Mouse (Mus musculus): ENCODE measurements at regions not wholly inside any gene's neighbourhood (a gene's known extent, or its start where the extent isn't known, plus 50 kb on each side); places are given as distances from the start of the nearest gene placed in this dataset.

- no peak for DNase-seq
Measured at GRCm38 (mm10) chr8:115476071-115476470, 231.5 kb downstream of the Maf start.

DNA sequence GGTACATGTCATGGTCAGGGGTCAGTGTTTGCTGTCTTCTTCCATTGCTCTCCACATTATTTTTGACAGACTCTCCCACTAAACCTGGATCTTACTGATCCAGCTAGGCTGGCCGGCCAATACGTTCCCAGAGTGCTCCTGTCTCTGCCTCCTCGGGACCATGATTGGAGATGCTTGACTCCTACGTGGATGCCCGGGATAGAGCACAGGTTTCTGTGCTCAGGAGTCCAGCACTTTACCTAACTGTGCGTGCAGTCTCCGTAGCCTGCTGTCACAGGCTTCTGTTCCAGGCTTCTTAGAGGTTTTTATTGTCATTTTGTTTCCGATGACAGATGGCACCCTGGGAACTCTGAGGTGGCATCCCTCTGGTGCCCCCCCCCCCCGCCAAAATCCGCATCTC lies 232.4 kb downstream of the Maf start:
- no peak for DNase-seq

DNA sequence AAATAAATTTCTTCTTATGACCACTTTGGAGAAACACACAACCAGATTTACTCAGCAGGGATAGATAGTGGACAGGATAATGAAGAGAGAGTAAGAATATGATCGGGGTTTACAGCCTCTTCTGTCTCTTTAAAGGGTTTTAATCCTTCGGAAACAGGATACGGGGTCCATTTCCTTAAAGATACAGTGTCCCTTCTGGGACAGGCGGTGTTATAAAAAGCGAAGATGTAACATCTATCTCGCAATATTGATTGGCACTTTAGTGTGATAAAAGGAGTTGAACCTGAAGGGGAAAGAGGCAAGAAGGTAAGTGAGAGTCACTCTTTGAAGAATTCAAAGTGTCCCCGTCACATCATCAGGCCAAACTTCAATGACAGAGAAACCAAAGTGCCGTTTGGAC lies 233.6 kb downstream of the Maf start:
- no peak for DNase-seq

DNA sequence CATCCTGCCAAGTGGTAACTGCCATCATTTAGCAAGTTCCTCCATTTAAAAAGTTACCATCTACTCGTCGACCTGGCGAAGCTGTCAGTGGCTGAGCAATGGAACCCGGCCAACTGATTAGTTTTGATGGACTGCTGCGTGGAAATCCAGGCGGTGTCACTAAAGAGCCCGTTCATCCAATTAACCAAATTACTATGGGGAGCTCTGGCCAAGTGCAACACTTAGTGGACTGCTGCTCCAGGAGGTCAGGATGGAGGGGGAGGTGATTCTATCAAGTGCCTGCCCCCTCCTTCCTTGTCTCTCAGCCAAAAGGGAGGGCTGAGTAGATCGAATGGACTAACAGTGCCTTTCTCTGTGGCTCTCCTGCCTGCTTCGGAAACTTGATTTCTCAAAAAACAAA lies 241.0 kb downstream of the Maf start:
- peak; percentile 48 for DNase-seq

DNA sequence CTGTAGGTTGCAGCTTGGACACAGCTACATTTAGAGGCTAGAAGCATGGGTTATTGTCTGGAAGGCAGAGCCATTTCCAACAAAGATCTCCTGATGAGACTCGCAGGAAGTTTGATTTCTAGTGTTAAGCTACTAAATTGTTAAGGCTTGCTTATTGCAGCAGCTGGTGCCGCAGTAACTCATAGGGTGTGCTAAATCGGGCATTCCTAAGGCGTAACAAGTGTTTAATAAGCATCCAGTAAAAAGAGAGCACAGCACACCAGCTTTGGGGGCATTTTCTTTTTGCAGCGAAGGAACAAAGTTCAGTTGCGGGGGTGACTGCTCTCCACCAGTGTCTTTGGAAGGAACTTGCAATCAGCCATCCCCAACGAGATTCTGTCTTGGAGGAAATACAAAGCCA lies 241.5 kb downstream of the Maf start:
- DNase-seq: no peak

- DNase-seq: peak; percentile 12
Measured at GRCm38 (mm10) chr8:115462657-115463056, 244.9 kb downstream of the Maf start.

DNA sequence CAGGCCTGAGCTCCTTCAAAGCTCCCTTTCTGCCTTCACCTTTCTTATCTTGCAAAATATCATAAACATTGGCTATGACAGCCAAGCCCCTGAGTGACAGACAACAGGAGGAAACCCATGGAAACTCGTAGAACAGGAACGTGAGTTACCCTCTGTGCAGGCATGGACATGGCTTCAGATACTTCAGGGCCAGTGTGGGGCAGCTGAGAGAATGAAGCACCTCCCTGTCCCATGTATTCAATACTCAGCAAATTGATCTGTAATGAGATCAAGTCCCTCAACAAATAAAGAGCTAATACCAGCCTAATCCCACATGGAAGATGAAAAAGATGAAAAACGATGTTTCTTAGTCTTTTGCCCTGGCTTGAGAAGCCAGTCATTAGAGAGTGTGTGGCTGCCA lies 249.5 kb downstream of the Maf start:
- no peak for DNase-seq

DNA sequence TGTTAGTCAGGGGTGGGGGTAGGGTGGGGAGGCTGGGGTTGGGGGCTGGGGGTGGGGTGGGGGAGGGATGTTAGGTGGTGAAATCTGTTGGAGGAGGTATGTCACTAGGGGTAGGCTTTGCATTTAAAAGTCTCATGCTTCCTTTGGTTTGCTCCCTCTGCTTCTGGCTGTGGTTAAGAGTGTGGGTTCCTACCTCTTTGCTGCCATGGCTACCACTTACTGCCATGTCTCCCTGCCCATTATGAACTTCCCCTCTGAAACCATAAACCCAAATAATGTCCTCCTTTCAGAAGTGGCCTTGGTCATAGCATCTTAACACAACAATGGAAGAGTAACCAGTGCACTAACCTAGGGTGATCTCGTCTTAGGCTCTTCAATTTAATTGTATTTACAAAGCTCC lies 256.8 kb downstream of the Maf start:
- DNase-seq: no peak

DNA sequence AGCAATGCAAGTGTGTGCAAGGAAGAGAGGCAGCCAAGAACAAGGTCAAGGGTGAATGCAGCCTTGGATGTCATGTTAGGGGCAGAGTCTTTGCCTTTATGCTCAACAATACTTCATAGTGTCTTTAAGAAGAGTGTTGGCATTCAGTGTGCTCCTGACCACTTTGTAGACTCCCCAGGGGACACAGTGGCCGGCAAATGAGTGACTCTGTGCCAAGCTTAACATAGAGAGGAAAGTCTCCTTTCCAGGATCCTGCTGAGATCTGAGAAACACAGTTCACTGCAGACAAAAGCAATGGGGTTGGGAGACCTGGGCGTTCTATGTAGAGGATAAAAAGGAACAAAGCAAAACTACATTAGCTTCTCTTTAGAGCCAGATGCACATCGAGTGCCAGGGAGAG lies 259.2 kb downstream of the Maf start:
- DNase-seq: no peak

GRCm38 (mm10) chr8:115444519-115444918 lies 263.1 kb downstream of the Maf start:
- no peak for DNase-seq

DNA sequence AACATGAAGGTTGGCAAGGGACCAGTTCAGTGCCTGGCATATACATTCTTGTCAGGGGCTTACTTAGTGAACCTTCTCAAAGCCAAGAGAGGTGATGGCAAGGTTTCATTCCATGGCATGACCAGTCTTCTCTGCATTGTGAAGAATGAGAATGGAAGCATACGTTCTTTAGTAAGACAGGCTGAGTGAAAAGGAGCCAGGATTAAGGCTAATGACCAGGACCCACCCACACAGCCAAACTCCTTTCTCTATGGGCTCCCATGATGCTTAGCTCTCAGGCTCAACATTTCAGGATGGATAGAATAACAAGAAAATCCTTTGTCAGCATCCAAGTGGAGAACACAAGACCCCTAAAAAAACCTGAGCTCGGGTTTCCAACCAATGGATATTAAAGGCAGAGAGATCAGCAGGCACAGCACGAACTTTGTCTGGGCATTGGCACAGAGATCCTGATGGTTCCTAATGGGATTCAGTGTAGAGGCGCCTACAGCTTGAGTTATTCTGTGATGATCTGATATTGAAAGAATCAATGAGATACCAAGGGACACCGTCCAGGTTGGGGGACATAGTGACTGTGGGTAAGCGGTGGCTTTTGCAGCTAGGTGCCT lies 265.5 kb downstream of the Maf start:
- no peak for DNase-seq

- no peak for DNase-seq
Measured at GRCm38 (mm10) chr8:115441323-115441722, 266.3 kb downstream of the Maf start.

DNA sequence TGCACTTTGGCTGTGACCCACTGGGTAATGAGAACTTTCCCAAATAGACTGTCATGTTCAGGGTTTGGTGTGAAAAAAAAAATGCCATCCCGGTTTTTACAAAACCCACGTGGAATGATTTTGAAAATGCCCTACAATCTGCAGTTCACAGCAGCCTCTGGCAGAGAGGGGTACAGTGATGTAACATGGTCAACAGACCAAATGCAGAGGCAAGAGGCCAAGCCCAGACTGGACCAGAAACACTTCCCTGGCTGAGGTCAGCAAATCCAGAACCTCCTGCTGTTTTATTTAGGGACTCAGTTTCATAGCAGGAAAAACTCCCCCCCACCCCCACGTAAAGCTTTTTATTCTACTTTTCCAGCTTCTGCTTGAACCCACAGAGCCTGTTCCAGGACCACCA lies 267.4 kb downstream of the Maf start:
- DNase-seq: no peak

DNA sequence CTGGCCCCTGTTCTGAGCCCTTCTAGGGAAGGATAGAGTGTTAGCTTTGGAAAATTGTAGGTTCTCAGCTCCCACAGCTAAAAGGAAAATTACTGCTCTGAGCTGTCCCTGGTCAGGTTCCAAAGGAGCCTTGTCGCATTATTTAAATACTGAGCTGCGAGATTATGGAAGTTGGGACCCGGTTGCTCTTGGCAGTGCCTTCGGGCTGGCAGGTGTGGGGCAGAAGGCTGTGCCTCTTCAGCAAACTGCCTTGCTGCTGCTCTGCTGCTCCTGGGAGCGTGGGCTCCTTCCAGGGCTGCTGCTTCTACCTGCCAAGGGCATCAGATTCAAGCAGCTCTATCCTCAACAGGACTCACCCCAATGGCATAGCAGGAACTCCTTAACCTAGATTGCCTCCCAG lies 268.1 kb downstream of the Maf start:
- DNase-seq: no peak

DNA sequence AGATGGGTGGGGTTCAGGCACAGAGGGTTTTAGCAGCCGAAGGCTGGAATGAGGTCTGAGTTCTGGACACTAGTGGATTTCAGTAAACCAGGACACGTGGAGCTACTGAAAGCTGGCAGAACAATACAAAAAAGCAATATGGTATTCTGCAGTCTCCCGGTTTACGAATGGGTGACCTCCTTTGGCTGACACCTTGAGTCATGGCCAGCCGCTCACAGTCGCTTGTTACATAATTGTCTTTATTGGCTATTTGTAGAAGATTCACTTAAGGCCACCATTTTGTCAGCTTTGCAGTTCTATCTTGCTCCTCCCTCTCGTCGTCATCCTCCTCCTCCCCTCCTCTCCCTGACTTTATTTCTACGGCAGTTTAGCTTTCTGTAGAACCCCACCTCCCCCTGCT lies 269.6 kb downstream of the Maf start:
- DNase-seq: no peak

GRCm38 (mm10) chr8:115436356-115436721 lies 271.3 kb downstream of the Maf start:
- no peak for DNase-seq

DNA sequence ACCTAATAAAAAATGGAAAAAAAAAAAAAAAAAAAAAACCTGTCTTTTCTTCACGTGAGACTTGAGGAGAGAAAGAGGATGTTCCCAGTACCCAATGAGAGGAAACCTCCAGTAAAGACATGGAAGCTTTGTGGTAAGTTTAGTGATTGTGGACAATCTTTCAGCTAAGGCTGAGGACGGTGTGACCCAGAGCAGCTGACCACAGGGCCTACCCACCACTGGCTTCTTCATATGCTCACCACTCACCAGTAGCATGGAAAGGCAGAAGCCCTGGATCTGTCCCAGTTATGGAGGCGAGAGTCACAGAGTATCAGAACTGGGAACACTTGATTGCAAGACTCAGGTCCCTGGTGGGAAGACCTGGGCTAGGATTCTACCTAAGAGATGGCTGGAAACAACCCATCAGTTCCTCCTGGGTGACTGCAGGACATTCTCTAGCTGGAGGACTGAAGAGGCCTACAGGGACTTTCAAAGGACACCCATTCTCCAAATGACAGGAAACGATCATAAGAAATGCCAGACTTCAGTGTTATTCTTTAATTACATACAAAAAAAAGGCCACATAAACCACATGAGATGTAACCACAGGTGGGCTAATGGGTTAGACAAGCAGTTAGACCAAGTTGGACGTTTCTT lies 271.8 kb downstream of the Maf start:
- DNase-seq: no peak

DNA sequence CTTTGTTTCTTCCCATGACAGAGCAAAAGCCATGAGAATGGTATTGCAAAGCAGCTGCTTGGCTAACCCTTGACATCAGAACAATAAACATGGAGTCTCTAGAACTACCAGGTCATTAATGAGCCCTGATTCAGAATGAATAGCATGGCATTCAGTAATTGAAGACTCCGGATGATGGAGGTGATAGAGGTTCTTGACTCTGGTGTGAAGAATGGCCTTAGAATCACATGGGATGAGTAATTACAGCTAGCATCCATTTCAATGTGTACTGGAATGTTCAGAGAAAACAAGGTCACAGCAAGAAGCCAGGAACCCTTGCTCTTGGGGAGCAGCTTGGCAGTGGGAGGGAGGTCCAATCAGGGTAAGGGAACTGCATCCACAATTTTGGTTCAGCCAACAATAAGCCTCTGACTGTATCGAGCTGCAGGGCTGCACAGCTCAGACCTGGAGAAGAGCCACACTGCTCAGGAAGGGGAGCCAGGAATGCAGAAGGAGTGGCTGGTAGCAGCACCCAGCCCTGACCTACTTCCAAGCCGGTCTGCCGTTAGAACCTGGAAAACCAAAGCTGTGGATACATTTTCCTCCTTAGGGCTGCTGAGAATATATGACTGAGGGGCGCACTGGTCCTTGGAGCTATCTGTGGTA lies 275.1 kb downstream of the Maf start:
- DNase-seq: no peak

DNA sequence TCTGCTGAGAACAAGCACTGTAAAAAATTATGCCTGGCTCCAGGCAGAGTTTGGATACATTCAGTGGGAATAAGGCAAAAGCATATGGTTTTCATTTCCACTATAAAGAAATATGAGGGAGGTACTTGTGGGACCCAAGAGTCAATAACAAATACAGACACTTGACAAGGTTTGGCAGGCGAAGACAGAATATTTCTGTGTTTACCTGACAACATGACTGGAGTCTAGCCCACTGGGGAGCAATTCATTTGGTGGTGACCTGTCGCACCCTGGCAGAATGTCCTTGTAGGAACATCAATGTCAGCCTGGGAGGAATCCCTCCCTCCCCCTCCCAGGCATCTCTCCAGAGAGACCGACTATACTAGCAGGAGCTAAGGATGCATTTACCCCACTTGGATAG lies 276.8 kb downstream of the Maf start:
- no peak for DNase-seq

DNA sequence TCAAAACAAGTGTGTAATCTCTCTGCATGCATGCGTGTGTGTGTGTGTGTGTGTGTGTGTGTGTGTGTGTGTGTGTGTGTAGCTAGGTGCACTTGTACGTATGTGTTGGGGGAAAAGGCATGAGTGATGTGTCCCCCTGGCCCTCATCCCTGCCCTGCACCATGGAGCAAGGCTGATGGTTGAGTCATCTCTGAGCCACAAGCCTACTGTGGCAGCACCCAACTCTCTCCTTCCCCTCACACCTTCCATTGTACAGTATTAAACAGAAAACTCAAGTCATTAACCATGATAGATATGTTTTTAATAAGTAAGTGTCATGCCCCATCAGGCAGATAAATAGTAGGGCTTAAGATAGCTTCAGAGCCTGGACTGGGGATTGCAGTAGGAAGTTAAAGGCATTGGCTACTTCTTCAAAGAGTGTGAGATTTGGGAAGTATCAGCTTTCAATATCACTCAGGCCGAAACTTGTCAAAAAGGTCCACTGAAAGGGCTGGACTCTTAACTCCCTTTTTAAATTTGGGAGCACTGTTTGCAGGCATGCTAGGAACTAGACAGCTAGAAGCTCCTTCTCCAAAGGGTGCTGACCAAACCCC lies 278.2 kb downstream of the Maf start:
- DNase-seq: peak; percentile 3

GRCm38 (mm10) chr8:115428528-115429290 lies 278.9 kb downstream of the Maf start:
- no peak for DNase-seq

DNA sequence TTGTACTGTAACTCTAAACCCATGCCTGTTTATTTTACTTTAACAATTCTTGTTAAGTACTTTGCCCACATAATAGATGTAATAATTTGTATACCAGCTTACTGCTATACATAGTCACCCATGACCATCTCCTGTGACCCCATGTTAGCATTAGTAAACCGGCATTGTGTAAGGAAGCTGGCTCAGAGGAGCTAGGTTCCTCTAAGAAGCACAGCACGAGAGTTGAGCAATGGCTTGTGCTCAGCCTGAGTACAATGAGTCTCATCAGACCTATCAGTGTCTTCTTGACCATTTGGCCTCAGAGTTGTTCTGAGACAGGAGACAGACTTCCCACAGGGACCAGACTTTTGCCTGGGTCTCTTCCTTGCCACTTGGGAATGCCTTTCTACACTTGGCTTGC lies 279.6 kb downstream of the Maf start:
- DNase-seq: no peak

- no peak for DNase-seq
Measured at GRCm38 (mm10) chr8:115427490-115427889, 280.1 kb downstream of the Maf start.

DNA sequence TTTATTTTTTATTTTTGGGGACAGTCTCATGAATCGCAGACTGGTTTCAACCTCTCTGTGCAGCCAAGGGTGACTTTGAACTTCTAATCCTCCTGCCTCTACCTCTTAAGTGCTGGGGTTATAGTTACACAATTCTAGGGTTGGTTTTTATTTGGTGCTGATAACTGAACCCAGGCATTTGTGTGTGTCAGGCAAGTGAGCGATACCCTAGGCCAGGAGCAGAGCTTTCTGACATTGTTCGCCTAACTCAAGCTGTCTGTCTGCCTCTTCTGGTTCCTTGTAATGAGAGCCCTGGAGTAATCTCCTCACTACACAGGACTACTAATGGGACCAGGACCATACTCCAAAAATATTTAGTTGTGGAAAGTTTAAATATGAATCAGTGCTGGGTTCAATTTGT lies 281.1 kb downstream of the Maf start:
- no peak for DNase-seq

All from kidney, adult 9 months (tissue).